ENCODE assay signal across 8 mouse cellular contexts in the genomic region with DNA sequence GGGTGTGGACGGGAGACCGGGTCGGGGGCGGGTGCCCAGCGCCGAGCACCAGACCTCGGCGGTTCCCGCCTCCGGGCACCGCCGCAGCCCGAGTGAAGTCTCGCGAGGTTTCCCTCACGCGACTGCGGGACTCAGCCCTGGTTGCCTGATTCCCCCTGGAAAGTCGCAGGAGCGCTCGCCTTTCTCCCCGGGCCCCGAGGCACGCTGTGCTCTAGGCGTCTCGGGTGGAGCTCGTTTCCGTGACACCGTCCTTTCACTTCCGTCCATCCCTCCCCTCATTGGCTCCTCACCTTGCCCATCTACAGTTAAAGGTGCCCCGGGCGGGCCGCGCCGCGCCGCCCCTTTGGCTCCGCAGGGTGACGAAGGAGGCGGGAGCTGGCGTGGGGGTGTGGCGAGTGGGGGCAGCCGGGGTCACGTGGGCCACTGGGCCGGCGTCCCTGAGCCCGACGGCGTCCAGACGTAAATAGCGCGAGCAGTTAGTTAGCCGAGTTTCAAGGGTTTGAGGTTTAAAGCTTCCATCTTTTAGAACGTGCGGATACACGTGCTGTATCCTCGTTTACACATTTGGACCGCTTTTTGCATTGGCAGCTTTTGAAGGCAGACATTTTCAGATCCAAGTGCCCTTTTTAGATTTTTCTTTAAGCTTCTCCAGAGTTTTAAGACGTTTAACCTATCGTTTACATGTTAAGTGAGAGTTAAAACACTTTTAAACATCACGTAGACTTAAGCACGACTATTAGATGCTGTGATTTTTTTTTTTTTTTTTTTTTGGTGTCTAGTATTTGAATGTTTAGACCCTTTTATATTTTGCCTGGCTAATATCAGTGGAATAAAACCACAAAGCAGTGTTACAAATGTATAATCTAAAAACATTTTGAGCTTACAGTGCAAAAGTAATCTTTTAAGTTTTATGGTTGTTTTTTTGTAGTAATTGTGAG. TPM values are rescaled to one million over a fixed set of nuclear protein-coding genes. Genes with fewer than 3 reads are reported as not detected.
DNase-seq lines count a peak whose midpoint lies in the region; ATAC-seq lines count a peak whose summit lies in the region.

No protein-coding gene starts in this region.

- ATAC-seq in inflammation-experienced regulatory T-cells, adult 6 months = peak; percentile 83
- peak; percentile 95 for ATAC-seq in megakaryocyte-erythroid progenitor cell, adult 5-6 weeks (replicated peaks; ENCODE audit: low FRiP score, low TSS enrichment, poor library complexity, severe bottlenecking)

- intact Hi-C loops in gastrocnemius, postnatal 14 days (cut with DNase I; ENCODE audit: low total_unique reads) = no loop called here
- intact Hi-C loops in left cerebral cortex, postnatal 10 days (cut with DNase I) = loop anchor here (2.0 to 10.0 kb wide), 4 partner anchors 521 to 1941 kb away; no protein-coding TSS in a partner anchor

- DNase-seq in adrenal gland, adult (ENCODE audit: inconsistent age in 2 of 2, low spot score in 1 of 2) = peak; percentile 98 to 99
- peak; percentile 97 for DNase-seq in embryo, embryonic 10.5 days (ENCODE audit: low spot score)
- DNase-seq in gastrocnemius, postnatal 14 days = peak; percentile 98
- peak; percentile 96 to 99 for DNase-seq in left cerebral cortex, postnatal 10 days (ENCODE audit: extremely low spot score in 1 of 2, low spot score in 2 of 2)
- peak; percentile 96 for DNase-seq in right cerebral cortex, postnatal 25 days
- peak; percentile 97 to 98 for DNase-seq in urinary bladder, postnatal 4 days (ENCODE audit: low spot score in 2 of 2)

RNA-seq across cellular contexts. Expression of a gene that starts 0.8 kb away (rescaled TPM):
- 10 to 100 TPM; 44.6 to 45.8 TPM for total RNA-seq in gastrocnemius, postnatal 14 days (2021)
- polyA plus RNA-seq in inflammation-experienced regulatory T-cells, adult 6 months (2017; shearing (Covaris generic)) = 100 to 1,000 TPM; 171 to 196 (median 176) TPM
- 100 to 1,000 TPM; 195 to 203 TPM for total RNA-seq in left cerebral cortex, postnatal 10 days (2021)
- 164 and 207 TPM in 2 replicates for total RNA-seq in megakaryocyte-erythroid progenitor cell, adult 5-6 weeks (2014; fragmentation: Nextera tagmentation)
- total RNA-seq in megakaryocyte-erythroid progenitor cell, adult 5-6 weeks (2017) = 401 and 724 TPM in 2 replicates

Comparison
In these comparisons a context has a peak if more than half of its experiments do, and no peak if none do; other contexts are left out.
1. Peak in every context shown above with its lines: DNase-seq and ATAC-seq.